Mouse (Mus musculus): Measurements from ENCODE around the gene Tnfrsf11a. TPM values are rescaled to one million over a fixed set of nuclear protein-coding genes. Genes with fewer than 3 reads are reported as not detected.

Tnfrsf11a gene
- polyA plus RNA-seq (2016; fragmentation: Nextera tagmentation; extraction: Ambion mirVana), result 0.84 and 0.90 TPM in 2 replicates

GRCm38 (mm10) chr1:105780457-105781364 is at the start of gene Tnfrsf11a:
Tnfrsf11a (plus strand) TSS chr1:105780718.
- Histone ChIP-seq H3K9ac (peak within 1 kb of the TSS; percentile 58), H3K27ac (no peak within 1 kb of the TSS), H3K9me3 (no peaks in the 10 kb centered on the region), H3K36me3 (no peaks in the 10 kb centered on the region), H3K27me3 (peaks cover 47% of the 10 kb centered on the region), H3K4me3 (peak within 1 kb of the TSS; percentile 51), H3K4me2 (replicated peaks) (peak within 1 kb of the TSS; percentile 93), H3K4me1 (peaks cover 4% of the 10 kb centered on the region; the same call in 1 of the 2 replicates)
- 3% methylated on average over 71 of the region's 77 CpGs for WGBS
- peak; percentile 66; the same call in 1 of the 2 replicates for ATAC-seq (ENCODE audit: insufficient number of reproducible peaks, insufficient read depth, low FRiP score, low TSS enrichment)

GRCm38 (mm10) chr1:105735318-105735717 is 45.2 kb upstream of the Tnfrsf11a start:
- Histone ChIP-seq H3K4me3 (no peak overlapping the region), H3K4me1 (no peaks in the 10 kb centered on the region), H3K27ac (no peak overlapping the region), H3K27me3 (no peaks in the 10 kb centered on the region), H3K4me2 (replicated peaks) (no peak overlapping the region), H3K9me3 (no peaks in the 10 kb centered on the region), H3K36me3 (peaks cover 9% of the 10 kb centered on the region), H3K9ac (no peak overlapping the region)
- no peak for ATAC-seq (ENCODE audit: insufficient number of reproducible peaks, insufficient read depth, low FRiP score, low TSS enrichment)
- WGBS, result 76% methylated on average over 3 of the region's 3 CpGs

GRCm38 (mm10) chr1:105738334-105738733 is 42.2 kb upstream of the Tnfrsf11a start:
- H3K4me1 ChIP-seq, result no peaks in the 10 kb centered on the region
- no peak overlapping the region for H3K4me3 ChIP-seq
- WGBS, result 75% methylated on average over 6 of the region's 6 CpGs
- H3K27me3 ChIP-seq, result no peaks in the 10 kb centered on the region
- H3K9me3 ChIP-seq, result no peaks in the 10 kb centered on the region
- H3K9ac ChIP-seq, result no peak overlapping the region
- peaks cover 11% of the 10 kb centered on the region for H3K36me3 ChIP-seq
- H3K27ac ChIP-seq, result no peak overlapping the region
- H3K4me2 ChIP-seq (replicated peaks), result no peak overlapping the region
- ATAC-seq (ENCODE audit: insufficient number of reproducible peaks, insufficient read depth, low FRiP score, low TSS enrichment), result no peak

- no peak overlapping the region for H3K4me3 ChIP-seq
- H3K36me3 ChIP-seq, result peaks cover 18% of the 10 kb centered on the region
- H3K9me3 ChIP-seq, result no peaks in the 10 kb centered on the region
- no peak overlapping the region for H3K9ac ChIP-seq
- H3K4me2 ChIP-seq (replicated peaks), result no peak overlapping the region
- no peaks in the 10 kb centered on the region for H3K4me1 ChIP-seq
- H3K27ac ChIP-seq, result no peak overlapping the region
- no peak for ATAC-seq (ENCODE audit: insufficient number of reproducible peaks, insufficient read depth, low FRiP score, low TSS enrichment)
- no peaks in the 10 kb centered on the region for H3K27me3 ChIP-seq
Measured at GRCm38 (mm10) chr1:105739493-105739892, 41.0 kb upstream of the Tnfrsf11a start.

GRCm38 (mm10) chr1:105742481-105742880 is 38.0 kb upstream of the Tnfrsf11a start:
- no peak overlapping the region for H3K27ac ChIP-seq
- whole genome bisulfite sequencing, result 88% methylated on average over 1 of the region's 1 CpGs
- no peak overlapping the region for H3K4me3 ChIP-seq
- no peaks in the 10 kb centered on the region for H3K4me1 ChIP-seq
- ATAC-seq (ENCODE audit: insufficient number of reproducible peaks, insufficient read depth, low FRiP score, low TSS enrichment), result no peak
- H3K36me3 ChIP-seq, result peaks cover 29% of the 10 kb centered on the region
- no peak overlapping the region for H3K9ac ChIP-seq
- no peaks in the 10 kb centered on the region for H3K9me3 ChIP-seq
- H3K4me2 ChIP-seq (replicated peaks), result no peak overlapping the region
- no peaks in the 10 kb centered on the region for H3K27me3 ChIP-seq

- no peak for ATAC-seq (ENCODE audit: insufficient number of reproducible peaks, insufficient read depth, low FRiP score, low TSS enrichment)
- no peak overlapping the region for H3K27ac ChIP-seq
- no peak overlapping the region for H3K4me2 ChIP-seq (replicated peaks)
- no peaks in the 10 kb centered on the region for H3K4me1 ChIP-seq
- no peak overlapping the region for H3K9ac ChIP-seq
- no peak overlapping the region for H3K4me3 ChIP-seq
- no peaks in the 10 kb centered on the region for H3K9me3 ChIP-seq
- H3K36me3 ChIP-seq, result peaks cover 33% of the 10 kb centered on the region
- WGBS, result 93% methylated on average over 1 of the region's 1 CpGs
- no peaks in the 10 kb centered on the region for H3K27me3 ChIP-seq
Measured at GRCm38 (mm10) chr1:105746444-105746843, 34.1 kb upstream of the Tnfrsf11a start.

GRCm38 (mm10) chr1:105746858-105747596 is 33.5 kb upstream of the Tnfrsf11a start:
- H3K27ac ChIP-seq, result no peak overlapping the region
- H3K9me3 ChIP-seq, result no peaks in the 10 kb centered on the region
- H3K36me3 ChIP-seq, result peaks cover 32% of the 10 kb centered on the region
- H3K4me1 ChIP-seq, result no peaks in the 10 kb centered on the region
- no peak overlapping the region for H3K4me2 ChIP-seq (replicated peaks)
- WGBS, result 88% methylated on average over 5 of the region's 5 CpGs
- no peak overlapping the region for H3K4me3 ChIP-seq
- H3K9ac ChIP-seq, result no peak overlapping the region
- no peaks in the 10 kb centered on the region for H3K27me3 ChIP-seq
- no peak for ATAC-seq (ENCODE audit: insufficient number of reproducible peaks, insufficient read depth, low FRiP score, low TSS enrichment)

- H3K4me1 ChIP-seq, result no peaks in the 10 kb centered on the region
- H3K27ac ChIP-seq, result no peak overlapping the region
- H3K36me3 ChIP-seq, result peaks cover 31% of the 10 kb centered on the region
- no peak overlapping the region for H3K4me2 ChIP-seq (replicated peaks)
- no peak overlapping the region for H3K4me3 ChIP-seq
- ATAC-seq (ENCODE audit: insufficient number of reproducible peaks, insufficient read depth, low FRiP score, low TSS enrichment), result no peak
- 95% methylated on average over 4 of the region's 4 CpGs for WGBS
- no peak overlapping the region for H3K9ac ChIP-seq
- H3K27me3 ChIP-seq, result no peaks in the 10 kb centered on the region
- H3K9me3 ChIP-seq, result no peaks in the 10 kb centered on the region
Measured at GRCm38 (mm10) chr1:105748091-105748799, 32.3 kb upstream of the Tnfrsf11a start.

GRCm38 (mm10) chr1:105752196-105752595 is 28.3 kb upstream of the Tnfrsf11a start:
- ATAC-seq (ENCODE audit: insufficient number of reproducible peaks, insufficient read depth, low FRiP score, low TSS enrichment), result no peak
- Histone ChIP-seq H3K4me3 (no peak overlapping the region), H3K4me2 (replicated peaks) (no peak overlapping the region), H3K36me3 (peaks cover 15% of the 10 kb centered on the region), H3K27me3 (no peaks in the 10 kb centered on the region), H3K4me1 (no peaks in the 10 kb centered on the region), H3K27ac (no peak overlapping the region), H3K9ac (no peak overlapping the region), H3K9me3 (no peaks in the 10 kb centered on the region)
- 71% methylated on average over 4 of the region's 4 CpGs for WGBS

- WGBS, result 90% methylated on average over 1 of the region's 1 CpGs
- H3K4me1 ChIP-seq, result no peaks in the 10 kb centered on the region
- H3K4me3 ChIP-seq, result no peak overlapping the region
- no peak overlapping the region for H3K9ac ChIP-seq
- H3K27me3 ChIP-seq, result no peaks in the 10 kb centered on the region
- H3K27ac ChIP-seq, result no peak overlapping the region
- H3K9me3 ChIP-seq, result no peaks in the 10 kb centered on the region
- H3K36me3 ChIP-seq, result peaks cover 13% of the 10 kb centered on the region
- no peak for ATAC-seq (ENCODE audit: insufficient number of reproducible peaks, insufficient read depth, low FRiP score, low TSS enrichment)
- H3K4me2 ChIP-seq (replicated peaks), result no peak overlapping the region
Measured at GRCm38 (mm10) chr1:105752944-105753343, 27.6 kb upstream of the Tnfrsf11a start.

- Histone ChIP-seq H3K4me2 (replicated peaks) (no peak overlapping the region), H3K27ac (no peak overlapping the region), H3K27me3 (no peaks in the 10 kb centered on the region), H3K4me1 (no peaks in the 10 kb centered on the region), H3K9me3 (peaks cover 10% of the 10 kb centered on the region), H3K4me3 (no peak overlapping the region), H3K36me3 (no peaks in the 10 kb centered on the region; the same call in 1 of the 2 replicates), H3K9ac (no peak overlapping the region)
- 91% methylated on average over 4 of the region's 4 CpGs for WGBS
- ATAC-seq (ENCODE audit: insufficient number of reproducible peaks, insufficient read depth, low FRiP score, low TSS enrichment), result no peak
Measured at GRCm38 (mm10) chr1:105758798-105759197, 21.7 kb upstream of the Tnfrsf11a start.

All from embryonic facial prominence, embryonic 12.5 days (tissue).